Mouse (Mus musculus): ENCODE data around the gene Dguok. TPM values are rescaled to one million over a fixed set of nuclear protein-coding genes. Genes with fewer than 3 reads are reported as not detected.
A peak's percentile ranks its signal among the peaks of the same experiment; 100 is the strongest.

The Dguok gene
- 39.1 and 55.5 TPM in 2 replicates for total RNA-seq (2015)
- 33.3 and 34.4 TPM in 2 replicates for total RNA-seq (2017)

DNA sequence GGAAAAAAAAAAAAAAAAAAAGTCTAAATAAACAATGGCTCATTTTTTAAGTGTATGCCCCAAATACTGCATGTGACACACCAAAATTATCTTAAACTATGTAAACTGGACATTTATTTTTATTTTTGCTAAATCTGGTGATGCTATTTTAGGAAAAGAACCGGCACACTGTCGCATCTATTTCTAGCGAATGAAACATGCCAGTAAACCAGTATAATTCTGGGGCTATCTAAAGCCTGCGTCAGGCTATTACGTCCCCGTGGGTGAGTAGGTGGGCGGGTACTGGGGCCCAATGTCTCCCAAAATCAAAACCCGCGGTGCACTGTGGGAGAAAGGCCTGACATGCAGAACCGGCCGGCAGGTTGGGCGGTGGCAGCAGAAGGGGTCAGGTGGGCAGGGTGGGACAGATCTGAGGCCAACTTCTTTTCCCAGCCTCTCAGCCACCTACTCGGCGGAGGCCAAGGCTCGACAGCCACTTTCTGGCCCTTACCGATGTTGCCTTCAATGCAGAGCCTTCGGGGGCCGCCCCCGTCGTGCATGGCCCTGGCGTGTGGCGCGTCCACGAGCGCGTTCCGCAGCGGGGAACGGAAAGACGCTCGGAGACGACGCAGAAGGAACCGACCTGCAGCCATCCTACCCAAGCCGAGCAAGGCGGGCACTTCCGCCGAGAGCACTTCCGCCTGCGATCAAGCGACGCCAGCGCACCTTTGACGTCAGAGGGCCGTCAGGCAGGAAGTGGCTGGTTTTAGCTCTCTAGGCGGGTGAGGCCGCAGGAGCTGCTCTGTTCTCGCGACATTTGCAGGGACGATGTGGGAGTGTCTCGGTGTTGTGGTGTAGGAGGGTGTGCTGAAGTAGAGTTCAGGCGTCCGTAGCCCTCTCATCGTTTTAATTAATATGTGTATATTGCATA is at the start of gene Dguok:
Gene Dguok, minus strand, starts transcription at position 712 of the 910 bp plus-strand sequence.
- ATAC-seq (ENCODE audit: poor library complexity, severe bottlenecking), result peak; percentile 95

DNA sequence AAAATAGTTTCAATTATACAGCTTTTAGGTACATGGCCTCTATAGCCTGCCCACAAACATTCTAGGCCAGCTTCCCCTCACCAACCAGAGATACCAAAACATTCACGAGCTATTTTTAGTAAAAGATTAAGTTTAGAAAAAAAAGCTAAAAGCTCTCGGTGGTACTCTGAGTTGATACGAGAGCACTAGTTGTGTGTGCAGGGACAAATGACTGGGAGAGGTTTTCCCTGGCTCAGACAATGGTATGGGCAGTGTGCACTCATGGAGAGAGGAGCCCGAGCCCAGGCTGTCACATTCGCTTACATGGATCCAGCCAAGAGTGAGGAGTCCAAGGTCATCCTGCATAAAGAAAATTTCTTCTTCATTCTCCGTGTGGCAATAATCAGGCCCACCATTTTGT is 49.2 kb upstream of the Dguok start:
- no peak for ATAC-seq (ENCODE audit: poor library complexity, severe bottlenecking)

DNA sequence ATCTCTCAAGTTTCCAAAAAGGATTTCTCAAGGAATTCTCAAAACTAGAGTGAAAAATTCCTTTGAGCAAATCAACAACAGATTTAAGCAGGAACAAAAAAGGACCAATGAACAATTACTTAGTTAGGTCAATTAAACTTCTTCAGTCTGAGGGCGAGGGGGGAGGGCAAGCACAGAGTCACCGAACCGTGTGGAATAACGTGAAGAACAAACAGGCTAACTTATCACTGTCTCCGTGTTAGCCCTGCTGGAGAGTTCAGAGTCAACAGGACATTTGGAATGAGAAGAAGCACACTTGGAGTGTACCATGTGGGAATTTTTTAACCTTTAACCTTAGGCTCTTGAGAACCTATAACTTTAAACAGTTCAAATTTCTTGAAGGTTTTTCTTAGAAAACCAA is 41.6 kb upstream of the Dguok start:
- ATAC-seq (ENCODE audit: poor library complexity, severe bottlenecking), result no peak

DNA sequence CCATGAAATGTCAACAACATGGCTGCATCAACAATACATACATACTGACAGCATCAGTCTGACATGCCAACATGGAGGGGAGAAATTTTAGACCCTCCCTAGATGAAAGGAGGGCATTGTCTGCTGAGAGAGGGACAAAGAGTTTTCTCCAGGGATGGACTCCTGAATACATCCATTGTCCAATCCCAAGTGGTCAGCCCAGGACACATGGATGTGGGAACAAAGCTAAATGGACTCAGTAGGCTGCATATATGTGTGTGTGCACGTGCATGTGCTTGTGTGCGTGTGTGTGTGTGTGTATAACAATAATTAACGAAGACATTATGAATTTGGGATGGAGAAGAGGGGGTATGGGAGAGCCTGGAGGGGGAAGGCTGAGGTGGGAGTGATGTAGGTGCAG is 39.0 kb upstream of the Dguok start:
- ATAC-seq (ENCODE audit: poor library complexity, severe bottlenecking), result no peak

DNA sequence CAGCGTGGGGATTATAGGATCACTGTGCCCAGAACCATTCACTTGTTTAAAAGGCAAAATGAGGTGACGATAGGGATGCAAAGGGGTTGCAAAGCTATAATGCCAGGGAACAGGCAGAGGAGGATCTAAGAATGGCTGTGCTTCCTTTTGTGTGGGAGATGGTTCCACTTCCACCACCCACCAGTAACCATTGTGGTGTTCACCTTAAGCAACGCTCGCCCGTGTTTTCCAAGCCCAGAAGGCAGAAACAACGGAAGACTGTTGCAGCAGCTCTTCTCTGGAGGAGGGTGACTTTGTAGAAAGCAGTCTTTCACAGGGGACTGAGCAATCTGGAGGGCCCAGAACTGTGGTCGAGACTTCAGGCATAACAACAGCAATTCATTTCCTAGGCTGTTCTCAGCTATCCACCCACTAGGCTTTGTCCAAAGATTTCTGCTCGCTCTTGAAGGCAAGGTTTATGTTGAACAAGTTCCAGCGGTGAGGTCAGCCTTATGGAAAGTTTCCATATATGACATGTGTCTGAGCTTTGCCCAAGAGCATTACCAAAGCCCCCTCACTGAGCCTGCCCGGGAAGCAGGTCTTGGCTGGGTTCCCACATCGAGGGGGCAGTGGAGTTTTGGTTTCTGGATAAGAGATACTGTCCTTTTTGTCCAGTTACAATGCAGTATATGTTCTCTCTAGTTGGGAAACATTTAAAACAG is 35.1 kb upstream of the Dguok start:
- ATAC-seq (ENCODE audit: poor library complexity, severe bottlenecking), result no peak

- no peak for ATAC-seq (ENCODE audit: poor library complexity, severe bottlenecking)
These were observed 33.2 kb upstream of the Dguok start for GRCm38 (mm10) chr6:83540017-83540416.

DNA sequence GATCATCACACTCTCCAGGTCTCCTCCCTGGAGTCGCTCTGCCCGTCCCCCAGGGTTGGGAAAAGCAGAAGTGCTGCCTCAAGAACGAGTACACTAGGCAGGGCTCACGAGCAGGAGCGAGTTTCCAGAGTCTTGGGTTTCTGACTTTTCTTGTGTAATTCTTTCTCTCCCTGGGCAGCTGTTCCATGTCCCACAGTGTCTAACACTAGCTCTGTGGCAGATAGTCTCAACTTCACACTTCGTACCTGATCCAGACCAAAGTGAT is 30.0 kb upstream of the Dguok start:
- no peak for ATAC-seq (ENCODE audit: poor library complexity, severe bottlenecking)

GRCm38 (mm10) chr6:83536028-83536794 is 29.4 kb upstream of the Dguok start, which contains the start of gene Actg2:
TSS of gene Actg2 (minus strand) at chr6:83536265.
- ATAC-seq (ENCODE audit: poor library complexity, severe bottlenecking), result no peak

DNA sequence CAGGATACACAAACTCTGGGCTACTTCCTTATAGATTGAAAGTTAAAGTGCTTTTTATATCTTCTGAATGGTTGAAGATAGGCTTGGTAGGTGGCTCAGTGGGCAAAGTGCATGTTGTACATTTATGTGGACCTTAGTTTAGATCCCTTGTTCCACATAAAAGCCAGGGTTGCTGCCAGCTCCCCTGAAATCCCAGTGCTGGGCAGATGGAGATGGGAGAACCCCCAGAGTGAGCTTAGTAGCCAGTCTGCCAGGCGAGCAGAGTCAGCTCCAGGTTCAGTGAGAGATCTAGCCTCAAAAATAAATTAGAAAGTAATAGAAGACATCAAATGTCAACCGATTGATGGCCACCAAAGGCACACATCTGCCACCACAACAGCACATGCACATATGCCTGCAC is 25.8 kb upstream of the Dguok start:
- no peak for ATAC-seq (ENCODE audit: poor library complexity, severe bottlenecking)

GRCm38 (mm10) chr6:83523194-83523593 is 16.4 kb upstream of the Dguok start:
- no peak for ATAC-seq (ENCODE audit: poor library complexity, severe bottlenecking)

GRCm38 (mm10) chr6:83521784-83522183 is 15.0 kb upstream of the Dguok start:
- ATAC-seq (ENCODE audit: poor library complexity, severe bottlenecking), result no peak

DNA sequence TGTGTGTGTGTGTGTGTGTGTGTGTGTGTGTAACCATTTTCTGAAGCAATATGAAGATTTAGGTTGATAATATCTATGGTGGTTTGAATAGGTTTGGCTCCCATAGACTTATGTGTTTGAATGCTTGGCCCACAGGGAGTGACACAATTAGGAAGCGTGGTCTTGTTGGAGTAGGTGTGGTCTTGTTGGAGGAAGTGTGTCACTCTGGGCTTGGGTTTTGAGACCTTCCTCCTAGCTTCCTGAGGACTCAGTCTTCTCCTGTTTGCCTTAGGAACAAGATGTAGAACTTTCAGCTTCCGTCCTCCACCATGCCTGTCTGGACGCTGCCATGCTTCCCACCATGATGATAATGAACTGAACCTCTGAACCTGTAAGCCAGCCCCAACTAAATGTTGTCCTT is 11.9 kb upstream of the Dguok start:
- ATAC-seq (ENCODE audit: poor library complexity, severe bottlenecking), result peak; percentile 56; the same call in 1 of the 2 replicates

GRCm38 (mm10) chr6:83515172-83515571 is 8.4 kb upstream of the Dguok start:
- ATAC-seq (ENCODE audit: poor library complexity, severe bottlenecking), result no peak

GRCm38 (mm10) chr6:83512495-83512894 is 5.7 kb upstream of the Dguok start:
- ATAC-seq (ENCODE audit: poor library complexity, severe bottlenecking), result peak; percentile 84

- ATAC-seq (ENCODE audit: poor library complexity, severe bottlenecking), result no peak
These were observed 3.4 kb upstream of the Dguok start for GRCm38 (mm10) chr6:83510210-83510609.

DNA sequence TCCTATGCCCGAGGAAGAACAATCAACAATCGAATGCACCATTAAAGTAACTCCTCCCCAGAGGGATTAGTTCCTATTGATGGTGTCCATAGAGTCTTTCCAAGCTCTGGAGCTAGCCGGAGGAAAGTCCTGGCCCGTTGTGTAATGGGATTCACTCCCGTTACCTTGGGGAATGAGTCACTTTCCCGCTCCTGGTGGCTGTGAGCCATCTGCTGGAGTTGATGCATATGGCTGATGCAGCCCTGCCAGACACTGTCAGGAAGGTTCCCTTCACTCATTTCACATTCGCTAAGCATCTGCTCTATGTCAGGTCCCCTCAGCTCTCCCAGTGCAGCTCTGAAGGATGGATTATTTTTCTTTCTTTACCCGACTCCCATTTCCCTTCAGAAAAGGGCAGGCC is 2.7 kb upstream of the Dguok start:
- no peak for ATAC-seq (ENCODE audit: poor library complexity, severe bottlenecking)

DNA sequence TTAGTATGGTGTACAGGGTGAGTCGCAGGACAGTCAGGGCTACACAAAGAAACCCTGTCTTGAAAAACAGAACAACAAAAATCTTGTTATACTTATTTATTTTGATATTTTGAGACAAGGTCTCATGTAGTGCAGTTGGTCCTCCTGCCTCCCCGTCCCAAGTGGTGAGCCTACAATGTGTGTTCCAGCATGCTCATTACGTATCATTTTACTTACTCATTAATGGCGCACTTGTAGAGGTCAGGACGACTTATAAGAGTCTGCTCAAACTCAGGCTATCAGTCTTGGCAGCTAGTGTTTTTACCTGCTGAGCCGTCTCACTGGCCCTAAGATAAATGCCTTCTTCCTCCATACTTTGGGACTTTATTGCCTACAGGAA is 388 bp upstream of the Dguok start:
- no peak for ATAC-seq (ENCODE audit: poor library complexity, severe bottlenecking)

GRCm38 (mm10) chr6:83505554-83505953 is 1.2 kb downstream of the Dguok start:
- ATAC-seq (ENCODE audit: poor library complexity, severe bottlenecking), result no peak

DNA sequence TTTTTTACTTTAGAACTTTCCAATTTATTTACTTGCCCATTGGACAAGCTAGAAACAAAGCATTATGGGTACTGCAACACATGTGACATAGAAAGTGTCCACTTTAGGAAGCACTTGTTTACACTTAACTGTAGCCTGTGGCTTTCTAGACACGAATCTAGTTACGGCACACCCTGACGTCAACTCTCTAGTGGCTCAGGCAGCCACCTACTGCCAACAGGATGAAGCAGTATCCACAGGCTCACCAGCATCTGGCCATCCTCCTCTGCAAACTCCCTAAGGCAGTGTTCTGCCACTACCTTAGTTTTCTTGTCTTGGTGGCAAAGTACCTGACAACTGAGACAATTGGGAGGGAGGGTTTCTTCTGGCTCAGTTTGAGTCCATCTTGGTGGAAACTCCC is 3.4 kb downstream of the Dguok start:
- ATAC-seq (ENCODE audit: poor library complexity, severe bottlenecking), result no peak

DNA sequence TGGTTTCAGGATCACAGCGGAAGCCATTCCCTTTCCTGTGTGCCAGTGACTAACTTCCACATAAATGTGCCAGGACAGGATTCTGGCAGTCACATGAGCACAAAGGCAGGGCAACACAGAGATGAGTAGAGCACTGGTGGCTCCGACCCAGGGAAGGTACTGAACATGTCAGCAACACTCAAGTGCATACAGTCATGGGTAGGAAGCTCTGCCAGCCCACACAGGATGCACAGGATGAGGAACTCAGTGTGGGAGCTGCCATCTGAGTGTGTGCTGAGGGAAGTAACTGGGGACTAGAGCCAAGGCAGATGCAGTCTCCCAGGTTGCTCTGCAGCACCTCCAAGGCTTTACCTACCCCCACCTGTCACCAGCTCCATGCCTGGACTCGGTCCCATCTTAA is 4.1 kb downstream of the Dguok start:
- ATAC-seq (ENCODE audit: poor library complexity, severe bottlenecking), result peak; percentile 26

DNA sequence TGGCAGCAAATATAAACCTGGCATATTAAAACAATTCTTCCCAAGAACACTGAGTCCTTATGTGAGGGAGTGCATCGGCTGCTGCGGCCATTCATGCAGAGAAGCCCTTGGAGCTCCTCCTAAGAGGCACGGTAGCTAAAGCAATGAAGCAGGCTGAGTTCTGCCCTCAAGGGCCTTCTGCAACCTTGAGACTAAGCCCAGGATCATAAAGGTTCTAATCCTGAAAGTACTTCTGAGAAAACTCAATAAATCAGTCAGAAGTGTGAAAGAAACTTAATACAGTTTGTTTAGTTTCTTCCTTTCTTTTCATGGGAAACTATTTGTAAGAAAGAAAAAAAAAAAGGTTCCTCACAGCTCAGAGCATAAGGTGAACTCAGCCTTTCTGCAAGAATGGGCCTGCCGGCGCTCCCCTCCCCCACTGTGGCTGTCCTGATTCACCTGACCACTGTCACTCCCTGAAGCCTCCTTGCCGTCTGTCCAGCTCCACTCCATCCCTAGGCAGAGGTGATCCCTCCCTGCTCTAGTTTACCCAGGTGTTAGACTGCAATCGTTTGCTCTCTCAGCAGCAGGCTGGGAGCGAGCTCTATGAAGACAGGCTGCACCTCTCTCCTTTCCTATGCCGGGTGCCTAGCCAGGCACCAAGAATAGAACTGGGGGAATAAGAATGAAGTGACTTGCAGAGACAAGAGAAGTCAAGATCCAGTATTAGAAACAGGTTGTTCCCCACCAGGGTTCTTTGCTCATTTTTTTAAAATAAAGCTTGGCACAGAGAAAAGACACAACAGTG is 5.1 kb downstream of the Dguok start:
- no peak for ATAC-seq (ENCODE audit: poor library complexity, severe bottlenecking)

Measured in megakaryocyte, adult 5-6 weeks (primary cell).